Mouse (Mus musculus): ENCODE measurements at regions not wholly inside any gene's neighbourhood (a gene's known extent, or its start where the extent isn't known, plus 50 kb on each side); places are given as distances from the start of the nearest gene placed in this dataset.

GRCm38 (mm10) chr6:52095575-52095974 lies 62.5 kb downstream of the Hoxa1 start:
- H3K4me1 ChIP-seq (ENCODE audit: insufficient read depth, low read length) = no peaks in the 10 kb centered on the region

GRCm38 (mm10) chr6:52091445-52091844 lies 66.7 kb downstream of the Hoxa1 start:
- no peak for DNase-seq (ENCODE audit: low spot score)
- no peak for ATAC-seq
- no peak overlapping the region for H3K4me3 ChIP-seq (ENCODE audit: low read length)

More at GRCm38 (mm10) chr6:52095575-52095974, 62.5 kb downstream of the Hoxa1 start:
- Histone ChIP-seq H3K4me3 (ENCODE audit: low read length) (no peak overlapping the region), H3K36me3 (ENCODE audit: insufficient read depth, low read length) (no peaks in the 10 kb centered on the region), H3K27ac (no peak overlapping the region), H3K27me3 (ENCODE audit: insufficient read depth, low read length) (no peaks in the 10 kb centered on the region), H3K9me3 (ENCODE audit: low read length) (no peaks in the 10 kb centered on the region), H3K9ac (replicated peaks; ENCODE audit: low read length) (no peak overlapping the region), H3K4me2 (ENCODE audit: low read depth, low read length) (no peak overlapping the region)
- WGBS = 93% methylated on average over 7 of the region's 7 CpGs
- no peak for DNase-seq (ENCODE audit: low spot score)
- no peak for ATAC-seq
- TF ChIP-seq CTCF (IDR thresholded peaks at IDR 0.05; ENCODE audit: low read depth) = no peak

DNA sequence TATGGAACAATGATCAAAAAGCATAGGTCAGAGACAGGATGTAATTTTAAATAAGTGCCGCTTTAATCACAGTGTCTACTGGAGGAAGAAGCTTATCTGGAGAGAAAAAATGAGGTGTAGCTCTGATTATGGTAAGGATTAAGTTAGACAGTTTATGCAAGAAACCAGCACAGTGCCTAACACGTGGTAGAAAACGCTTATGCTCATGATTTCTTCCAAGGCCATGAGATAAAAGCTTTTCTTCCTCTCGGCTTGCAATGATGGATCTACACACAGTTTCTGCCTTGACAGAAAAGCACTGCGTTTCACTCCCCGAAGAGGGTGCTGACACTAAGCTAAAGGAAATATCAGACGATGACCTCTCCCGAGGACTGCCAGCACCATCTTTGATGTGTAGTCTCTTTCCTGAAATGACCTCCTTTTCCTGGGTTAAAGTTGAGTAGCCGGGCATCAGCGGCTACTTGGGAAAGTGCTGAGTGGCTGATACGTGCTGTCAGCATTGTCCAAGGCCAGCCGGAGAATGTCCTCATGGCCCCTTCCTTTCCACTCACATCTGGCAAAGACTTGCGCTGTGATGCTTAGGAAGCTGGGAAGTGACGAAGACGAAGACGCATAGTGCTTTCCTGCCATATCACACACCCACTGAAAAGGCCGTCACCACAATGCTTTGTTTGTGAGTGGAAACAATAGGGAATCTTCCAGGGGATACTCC lies 72.0 kb downstream of the Hoxa1 start:
- TF ChIP-seq CTCF (IDR thresholded peaks at IDR 0.05; ENCODE audit: low read depth) = no peak
- Histone ChIP-seq H3K9me3 (ENCODE audit: low read length) (no peaks in the 10 kb centered on the region), H3K36me3 (ENCODE audit: insufficient read depth, low read length) (no peaks in the 10 kb centered on the region), H3K4me1 (ENCODE audit: insufficient read depth, low read length) (no peaks in the 10 kb centered on the region), H3K4me2 (ENCODE audit: low read depth, low read length) (no peak overlapping the region), H3K27me3 (ENCODE audit: insufficient read depth, low read length) (no peaks in the 10 kb centered on the region), H3K27ac (no peak overlapping the region), H3K4me3 (ENCODE audit: low read length) (no peak overlapping the region), H3K9ac (replicated peaks; ENCODE audit: low read length) (no peak overlapping the region)
- no peak for DNase-seq (ENCODE audit: low spot score)
- no peak for ATAC-seq
- WGBS = 84% methylated on average over 17 of the region's 17 CpGs

More at GRCm38 (mm10) chr6:52091445-52091844, 66.7 kb downstream of the Hoxa1 start:
- Histone ChIP-seq H3K4me1 (ENCODE audit: insufficient read depth, low read length) (no peaks in the 10 kb centered on the region), H3K4me2 (ENCODE audit: low read depth, low read length) (no peak overlapping the region), H3K27ac (no peak overlapping the region), H3K27me3 (ENCODE audit: insufficient read depth, low read length) (no peaks in the 10 kb centered on the region), H3K9ac (replicated peaks; ENCODE audit: low read length) (no peak overlapping the region), H3K36me3 (ENCODE audit: insufficient read depth, low read length) (no peaks in the 10 kb centered on the region), H3K9me3 (ENCODE audit: low read length) (no peaks in the 10 kb centered on the region)
- TF ChIP-seq CTCF (IDR thresholded peaks at IDR 0.05; ENCODE audit: low read depth) = no peak
- WGBS = 57% methylated on average over 5 of the region's 5 CpGs

- WGBS = 89% methylated on average over 2 of the region's 2 CpGs
- Histone ChIP-seq H3K4me3 (ENCODE audit: low read length) (no peak overlapping the region), H3K4me2 (ENCODE audit: low read depth, low read length) (no peak overlapping the region), H3K9ac (replicated peaks; ENCODE audit: low read length) (no peak overlapping the region), H3K4me1 (ENCODE audit: insufficient read depth, low read length) (no peaks in the 10 kb centered on the region), H3K27me3 (ENCODE audit: insufficient read depth, low read length) (no peaks in the 10 kb centered on the region), H3K36me3 (ENCODE audit: insufficient read depth, low read length) (no peaks in the 10 kb centered on the region), H3K27ac (no peak overlapping the region), H3K9me3 (ENCODE audit: low read length) (no peaks in the 10 kb centered on the region)
- DNase-seq (ENCODE audit: low spot score) (no peak), ATAC-seq (no peak)
- no peak for TF ChIP-seq CTCF (IDR thresholded peaks at IDR 0.05; ENCODE audit: low read depth)
These were observed 72.3 kb upstream of the Skap2 start for GRCm38 (mm10) chr6:52084622-52085021.

DNA sequence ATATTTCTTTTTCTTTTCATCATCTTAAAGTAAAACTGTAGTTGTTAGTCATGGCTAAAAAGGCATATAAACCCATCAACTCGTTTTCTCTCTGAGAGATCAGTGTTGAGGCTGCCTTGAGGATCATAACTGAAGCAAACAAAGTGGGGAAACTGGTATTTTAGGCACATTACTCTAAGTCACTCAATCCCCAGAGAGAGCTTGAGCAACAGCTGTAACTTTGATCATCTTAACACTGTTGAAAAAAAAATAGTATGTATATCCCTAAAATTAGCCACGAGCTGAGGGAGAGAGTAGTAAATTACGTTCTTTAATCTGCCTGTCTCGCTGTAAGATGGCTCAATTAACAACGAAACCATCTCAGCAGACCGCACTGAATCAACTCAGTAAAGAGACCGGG lies 67.2 kb upstream of the Skap2 start:
- Histone ChIP-seq H3K4me3 (ENCODE audit: low read length) (no peak overlapping the region), H3K27ac (no peak overlapping the region), H3K36me3 (ENCODE audit: insufficient read depth, low read length) (no peaks in the 10 kb centered on the region), H3K9ac (replicated peaks; ENCODE audit: low read length) (no peak overlapping the region), H3K9me3 (ENCODE audit: low read length) (no peaks in the 10 kb centered on the region), H3K4me1 (ENCODE audit: insufficient read depth, low read length) (peaks cover 4% of the 10 kb centered on the region; the same call in 1 of the 2 replicates), H3K27me3 (ENCODE audit: insufficient read depth, low read length) (no peaks in the 10 kb centered on the region), H3K4me2 (ENCODE audit: low read depth, low read length) (no peak overlapping the region)
- TF ChIP-seq CTCF (IDR thresholded peaks at IDR 0.05; ENCODE audit: low read depth) = no peak
- DNase-seq (ENCODE audit: low spot score) = no peak
- 29% methylated on average over 7 of the region's 7 CpGs for WGBS
- no peak for ATAC-seq

GRCm38 (mm10) chr6:52078530-52079340 lies 66.4 kb upstream of the Skap2 start:
- H3K36me3 ChIP-seq (ENCODE audit: insufficient read depth, low read length) = no peaks in the 10 kb centered on the region
- H3K9ac ChIP-seq (replicated peaks; ENCODE audit: low read length) = no peak overlapping the region
- 17% methylated on average over 12 of the region's 12 CpGs for WGBS
- ATAC-seq (no peak), DNase-seq (ENCODE audit: low spot score) (peak; percentile 46)
- no peak overlapping the region for H3K27ac ChIP-seq
- TF ChIP-seq CTCF (IDR thresholded peaks at IDR 0.05; ENCODE audit: low read depth) = no peak
- peaks cover 4% of the 10 kb centered on the region; the same call in 1 of the 2 replicates for H3K4me1 ChIP-seq (ENCODE audit: insufficient read depth, low read length)
- 0 out of 2 replicates have a peak overlapping the region, but pooled peaks have one; percentile 23 for H3K4me2 ChIP-seq (ENCODE audit: low read depth, low read length)
- no peaks in the 10 kb centered on the region for H3K9me3 ChIP-seq (ENCODE audit: low read length)
- H3K27me3 ChIP-seq (ENCODE audit: insufficient read depth, low read length) = no peaks in the 10 kb centered on the region
- no peak overlapping the region for H3K4me3 ChIP-seq (ENCODE audit: low read length)
